Mouse (Mus musculus) layer of hippocampus, adult 18-20 months (tissue): Measurements from ENCODE around the gene Npas3. TPM values are rescaled to one million over a fixed set of nuclear protein-coding genes. Genes with fewer than 3 reads are reported as not detected.

Experiments
- DNase-seq, 2 experiments: peaks; one replicate each; pipeline ENCODE4 v3.0.0; 2022; ENCODE audit warnings: low spot score in 2 of 2
- total RNA-seq, 2 experiments: library from RNA; stranded (reverse); gene quantifications; 2 replicates each; pipeline ENCODE4 v1.2.3; 2021

The Npas3 gene
- total RNA-seq, 2 experiments from 2014 or later: 23.5 to 24.8 TPM

GRCm38 (mm10) chr12:53581181-53581580, 332.7 kb downstream of the Npas3 start:
- no peak for DNase-seq

- no peak for DNase-seq
Measured at GRCm38 (mm10) chr12:53587249-53587648, 338.8 kb downstream of the Npas3 start.

GRCm38 (mm10) chr12:53587691-53588504, 339.4 kb downstream of the Npas3 start:
- DNase-seq: peak; percentile 29 to 58

- peak in 1 of 2 experiments; percentile 7 for DNase-seq
Measured at GRCm38 (mm10) chr12:53589446-53589961, 341.0 kb downstream of the Npas3 start.

- no peak for DNase-seq
Measured at GRCm38 (mm10) chr12:53605661-53606060, 357.2 kb downstream of the Npas3 start.

- no peak for DNase-seq
Measured at GRCm38 (mm10) chr12:53612120-53612519, 363.6 kb downstream of the Npas3 start.

- DNase-seq: no peak
Measured at GRCm38 (mm10) chr12:53621271-53621670, 372.8 kb downstream of the Npas3 start.

GRCm38 (mm10) chr12:53623793-53624192, 375.3 kb downstream of the Npas3 start:
- DNase-seq: no peak

- DNase-seq: no peak
Measured at GRCm38 (mm10) chr12:53624379-53625021, 376.0 kb downstream of the Npas3 start.

GRCm38 (mm10) chr12:53629483-53630120, 381.1 kb downstream of the Npas3 start:
- DNase-seq: no peak

- no peak for DNase-seq
Measured at GRCm38 (mm10) chr12:53630607-53631006, 382.1 kb downstream of the Npas3 start.

- no peak for DNase-seq
Measured at GRCm38 (mm10) chr12:53631315-53632106, 383.0 kb downstream of the Npas3 start.

GRCm38 (mm10) chr12:53638571-53638970, 390.1 kb downstream of the Npas3 start:
- DNase-seq: no peak

- no peak for DNase-seq
Measured at GRCm38 (mm10) chr12:53647282-53647681, 398.8 kb downstream of the Npas3 start.

- peak in 1 of 2 experiments; percentile 18 for DNase-seq
Measured at GRCm38 (mm10) chr12:53656301-53656700, 407.8 kb downstream of the Npas3 start.

GRCm38 (mm10) chr12:53664084-53664483, 415.6 kb downstream of the Npas3 start:
- no peak for DNase-seq

- no peak for DNase-seq
Measured at GRCm38 (mm10) chr12:53671846-53672245, 423.4 kb downstream of the Npas3 start.

- no peak for DNase-seq
Measured at GRCm38 (mm10) chr12:53677091-53677630, 428.7 kb downstream of the Npas3 start.

- no peak for DNase-seq
Measured at GRCm38 (mm10) chr12:53678166-53678565, 429.7 kb downstream of the Npas3 start.

GRCm38 (mm10) chr12:53679161-53679560, 430.7 kb downstream of the Npas3 start:
- no peak for DNase-seq

- no peak for DNase-seq
Measured at GRCm38 (mm10) chr12:53680501-53680900, 432.0 kb downstream of the Npas3 start.
